In the genomic region with DNA sequence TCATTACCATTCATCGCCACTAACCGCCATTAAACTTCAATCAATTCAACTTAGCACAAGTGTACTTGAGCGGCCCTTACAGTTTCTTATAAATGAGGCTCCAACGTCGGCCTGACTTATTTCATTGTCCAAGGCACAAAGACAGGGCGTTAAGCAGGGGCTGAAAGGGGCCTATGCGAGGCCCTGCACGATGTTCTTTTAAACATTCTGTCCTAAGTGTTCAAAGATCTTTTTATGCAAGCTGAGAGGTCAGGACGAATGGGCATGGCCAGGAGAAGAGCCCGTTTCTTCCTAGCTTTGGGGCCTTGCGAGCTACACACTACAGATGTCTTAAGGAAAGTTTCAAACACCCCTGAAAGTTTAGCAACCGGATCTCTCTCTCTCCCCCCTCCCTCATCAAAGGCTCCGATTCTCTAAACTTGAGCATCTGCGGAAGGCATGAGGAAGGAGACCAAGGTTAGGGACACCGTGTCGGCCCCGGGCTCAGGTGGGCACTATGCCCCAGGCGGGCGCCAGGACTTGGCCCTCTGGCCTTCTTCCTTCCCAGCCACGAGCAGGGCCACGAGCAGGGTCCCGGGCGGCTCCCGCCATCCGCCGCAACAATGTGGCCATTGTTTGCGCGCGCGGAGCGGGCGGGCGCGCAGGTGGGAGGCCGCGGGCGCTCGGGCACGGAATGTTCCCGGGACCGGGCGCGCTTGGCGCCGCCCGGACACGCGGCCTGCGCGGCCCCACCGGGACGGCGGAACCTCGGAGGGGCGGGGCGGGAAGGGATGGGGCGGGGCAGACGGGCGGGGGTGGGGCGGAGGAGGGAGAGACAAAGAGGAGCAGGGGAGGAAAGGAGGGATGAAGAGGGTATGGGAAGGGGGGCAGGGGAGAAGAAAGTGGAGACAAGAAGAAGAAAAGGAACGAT, we compare ENCODE assay signal across 7 mouse cellular contexts. TPM values are rescaled to one million over a fixed set of nuclear protein-coding genes. Genes with fewer than 3 reads are reported as not detected.
DNase-seq lines count a peak whose midpoint lies in the region; ATAC-seq lines count a peak whose summit lies in the region.

No protein-coding gene starts in this region.

- H3K4me1 ChIP-seq in embryonic facial prominence, embryonic 15.5 days = peaks cover 56% of the 10 kb centered on the region

- H3K27ac ChIP-seq in embryonic facial prominence, embryonic 15.5 days (replicated peaks) = peak overlapping the region; percentile 96

- DNase-seq in urinary bladder, adult 2 months (ENCODE audit: low spot score) = peak; percentile 42
- no peak for DNase-seq in urinary bladder, postnatal 10 days (ENCODE audit: low spot score)
- peak; percentile 42 for DNase-seq in heart, postnatal 25 days (ENCODE audit: low spot score)
- DNase-seq in layer of hippocampus, postnatal 10 days (ENCODE audit: low spot score in 2 of 2) = peak; percentile 38 to 58
- peak; percentile 28 for DNase-seq in thymus, postnatal 4 days

- H3K4me3 ChIP-seq in embryonic facial prominence, embryonic 15.5 days (replicated peaks) = peak overlapping the region; percentile 57

- H3K9ac ChIP-seq in embryonic facial prominence, embryonic 15.5 days = peak overlapping the region; percentile 50

- peak overlapping the region; percentile 86 for H3K4me2 ChIP-seq in embryonic facial prominence, embryonic 15.5 days (replicated peaks)

- H3K9me3 ChIP-seq in embryonic facial prominence, embryonic 15.5 days (replicated peaks) = no peaks in the 10 kb centered on the region

- 3% methylated on average over 51 of the region's 61 CpGs for WGBS in embryonic facial prominence, embryonic 15.5 days

- H3K27me3 ChIP-seq in embryonic facial prominence, embryonic 15.5 days = no peaks in the 10 kb centered on the region

- intact Hi-C loops in heart, postnatal 25 days (cut with DNase I) = no loop called here

- no peaks in the 10 kb centered on the region for H3K36me3 ChIP-seq in embryonic facial prominence, embryonic 15.5 days

- peak; percentile 41 for ATAC-seq in embryonic facial prominence, embryonic 15.5 days (ENCODE audit: insufficient number of reproducible peaks, low FRiP score, low TSS enrichment, low read depth)
- 0 out of 2 replicates have a peak, but pooled peaks have one; percentile 19 for ATAC-seq in megakaryocyte progenitor cell, adult 5-6 weeks (replicated peaks; ENCODE audit: poor library complexity)

RNA-seq across cellular contexts. Expression of a gene that starts 5.7 kb away (rescaled TPM):
- 4.6 and 10.9 TPM in 2 replicates for polyA plus RNA-seq in urinary bladder, adult 2 months (2012; rRNA removed)
- 18.8 and 20.7 TPM in 2 replicates for polyA plus RNA-seq in embryonic facial prominence, embryonic 15.5 days (2015; fragmentation: Nextera tagmentation; extraction: Ambion mirVana)
- total RNA-seq in heart, postnatal 25 days (2021) = 1 to 10 TPM; 1.3 to 1.9 TPM
- 1 to 10 TPM; 5.6 to 6.8 TPM for total RNA-seq in layer of hippocampus, postnatal 10 days (2021)
- not detected in 2 replicates for total RNA-seq in megakaryocyte progenitor cell, adult 5-6 weeks (2015)
- not detected in 2 replicates for total RNA-seq in megakaryocyte progenitor cell, adult 5-6 weeks (2017)
